Mouse (Mus musculus) 3T3-L1 (cell line): ENCODE data around the gene Usp53.

ENCODE experiments used
- DNase-seq: peaks from one replicate; pipeline ENCODE4 v3.0.0-alpha.2; 2015; ENCODE audit warnings: low read depth, low spot score

Usp53 gene

DNA sequence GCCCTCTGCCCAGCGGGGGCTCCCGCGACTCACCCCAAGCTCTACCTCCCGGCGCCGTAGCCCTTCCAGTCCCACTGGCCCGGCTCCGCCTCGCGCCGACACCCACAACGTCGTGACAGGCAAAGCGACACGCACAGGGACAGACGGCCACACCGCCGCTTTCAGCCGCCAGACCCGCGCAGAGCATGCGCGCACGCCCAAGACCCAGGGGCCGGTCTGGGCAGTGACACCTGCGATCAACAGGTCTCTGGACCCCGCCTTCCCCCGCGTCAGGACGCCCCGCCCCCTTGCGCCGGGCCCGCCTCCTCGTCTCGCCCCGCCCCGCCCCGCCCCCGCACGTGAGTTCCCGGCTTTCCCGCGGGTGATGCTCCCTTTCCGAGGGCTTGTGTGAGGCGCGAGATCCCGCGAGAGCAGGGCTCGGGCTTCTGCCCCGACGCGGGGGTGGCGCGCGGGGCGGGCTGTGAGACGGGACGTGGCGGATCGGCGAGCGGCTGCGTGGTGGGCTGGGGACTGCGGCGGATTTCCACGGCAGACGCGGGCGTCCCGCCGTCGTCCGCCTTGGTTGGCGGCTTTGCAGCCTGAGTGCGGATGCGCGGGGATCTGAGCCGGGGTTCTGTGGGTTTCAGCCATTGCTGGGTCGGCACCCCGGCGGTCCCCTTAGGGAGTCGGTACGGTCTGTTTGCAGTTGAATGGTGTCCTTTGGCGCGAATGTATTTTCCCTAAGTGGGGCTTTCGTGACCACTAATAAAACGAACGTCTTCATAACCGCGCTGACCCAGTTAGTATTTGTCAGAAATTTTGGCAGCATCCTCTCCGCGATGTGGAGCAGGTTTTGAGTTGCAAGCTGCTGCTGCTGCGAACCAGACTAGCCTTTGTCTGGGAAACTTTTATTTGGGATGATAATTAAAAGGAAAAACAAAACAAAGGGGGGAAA is at the start of gene Usp53:
Usp53 (minus strand) TSS at position 262 of the 934 bp plus-strand sequence.
- peak; percentile 90 for DNase-seq

DNA sequence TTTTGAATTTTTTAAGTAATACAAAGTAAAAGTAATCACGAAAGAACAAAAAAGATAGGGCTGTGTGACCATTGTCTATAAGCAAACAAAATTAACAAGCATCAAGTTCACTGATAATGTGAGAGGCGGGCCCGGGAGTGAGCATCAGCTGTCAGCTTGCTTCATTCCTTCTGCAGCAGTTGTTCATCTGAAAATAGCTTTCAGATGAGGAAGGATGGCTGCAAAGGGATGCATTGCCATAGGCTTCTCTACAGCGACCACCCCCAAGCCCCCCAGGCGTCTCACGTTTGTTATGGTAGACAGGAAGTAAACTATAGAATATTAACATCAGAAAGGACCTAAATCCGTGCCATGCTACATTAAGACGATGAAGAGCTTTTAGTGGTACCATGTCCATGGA is 49.5 kb upstream of the Usp53 start:
- no peak for DNase-seq

DNA sequence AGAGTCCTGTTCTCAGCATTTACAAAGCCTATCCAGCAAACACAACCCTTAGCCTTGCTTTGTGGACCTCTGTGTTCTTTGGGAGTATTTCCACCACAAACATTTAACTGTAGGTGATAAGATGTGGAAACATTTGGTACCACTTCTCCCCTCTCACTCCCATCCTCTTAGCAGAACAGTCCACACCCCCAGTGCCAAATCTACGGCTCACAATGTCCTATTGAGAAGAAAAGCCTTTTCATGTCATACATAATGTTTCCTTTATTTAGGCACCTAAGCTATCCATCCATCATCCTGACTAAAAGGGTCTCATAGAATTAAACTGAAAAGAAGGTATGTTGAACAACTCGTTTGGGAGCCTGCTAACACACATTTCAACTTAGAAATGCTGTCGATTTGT is 41.3 kb upstream of the Usp53 start:
- DNase-seq: no peak

DNA sequence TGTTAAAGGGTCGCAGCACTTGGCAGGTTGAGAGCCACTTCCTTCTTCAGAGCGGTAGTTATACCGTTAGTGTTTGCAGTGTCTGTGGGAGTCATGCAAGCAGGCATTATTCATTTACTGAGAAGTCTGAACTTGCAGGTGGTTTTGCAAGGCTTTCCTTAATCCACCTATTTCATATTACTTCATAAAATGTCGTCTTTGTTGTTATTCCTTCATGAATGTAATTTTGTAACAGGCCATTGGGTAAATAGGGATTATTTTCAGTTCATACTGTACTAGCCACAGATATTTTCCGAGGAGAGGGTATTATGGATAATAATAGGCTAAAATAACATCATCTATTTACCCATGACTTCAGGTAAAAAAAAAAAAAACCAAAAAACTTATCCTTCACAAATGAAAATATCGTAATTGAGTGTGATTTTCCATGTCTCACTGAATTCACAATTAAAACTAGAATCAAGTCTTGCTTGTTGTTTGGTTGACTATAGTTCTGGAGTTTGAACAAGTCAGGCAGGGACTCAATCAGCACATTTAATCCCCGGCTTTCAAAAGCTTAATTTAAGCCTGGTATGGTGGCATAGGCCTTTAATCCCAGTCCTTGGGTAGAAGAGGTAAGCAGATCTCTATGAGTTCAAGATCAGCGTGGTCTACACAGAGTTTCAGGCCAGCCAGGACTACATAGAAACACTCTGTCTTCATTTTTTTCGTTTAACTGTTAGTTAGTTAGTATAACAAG is 40.4 kb upstream of the Usp53 start:
- no peak for DNase-seq

DNA sequence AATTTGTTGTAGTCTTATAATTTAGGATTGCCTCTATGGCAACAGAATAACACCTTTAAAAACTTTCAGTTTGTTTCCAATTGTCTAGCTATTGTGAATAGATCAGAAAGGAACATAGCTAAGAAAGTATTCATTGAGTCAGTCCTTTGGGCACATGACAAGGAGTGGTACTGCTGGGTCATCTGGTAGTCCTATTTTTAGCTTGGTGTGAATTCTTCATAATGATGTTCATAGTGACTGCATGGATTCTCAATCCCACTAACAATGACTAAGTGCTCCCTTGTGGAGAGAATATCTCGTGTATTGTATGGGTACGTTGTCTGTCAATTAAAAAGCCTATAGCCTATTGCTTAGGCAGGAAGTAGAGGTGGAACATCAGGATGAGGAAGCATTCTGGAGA is 34.5 kb upstream of the Usp53 start:
- peak; percentile 70 for DNase-seq

DNA sequence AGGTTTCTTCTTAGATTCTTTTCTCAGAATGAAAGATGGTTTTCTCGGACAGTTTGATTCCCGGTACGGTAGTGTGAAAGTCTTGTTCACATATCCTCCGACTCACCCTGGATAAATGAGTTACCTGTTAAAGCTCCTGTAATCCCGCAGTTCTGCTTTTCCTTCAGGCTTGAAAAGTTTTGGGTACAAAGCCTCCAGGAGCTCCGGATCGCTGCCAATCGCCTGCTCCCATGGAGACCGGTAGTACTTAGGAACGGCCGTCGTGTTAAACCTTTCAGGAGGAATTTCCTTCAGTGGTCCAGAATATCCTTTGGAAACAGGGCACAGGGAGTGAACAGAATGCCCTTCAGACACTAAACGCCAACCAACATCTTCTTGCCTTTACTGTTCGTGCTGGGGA is 29.2 kb upstream of the Usp53 start:
- no peak for DNase-seq

DNA sequence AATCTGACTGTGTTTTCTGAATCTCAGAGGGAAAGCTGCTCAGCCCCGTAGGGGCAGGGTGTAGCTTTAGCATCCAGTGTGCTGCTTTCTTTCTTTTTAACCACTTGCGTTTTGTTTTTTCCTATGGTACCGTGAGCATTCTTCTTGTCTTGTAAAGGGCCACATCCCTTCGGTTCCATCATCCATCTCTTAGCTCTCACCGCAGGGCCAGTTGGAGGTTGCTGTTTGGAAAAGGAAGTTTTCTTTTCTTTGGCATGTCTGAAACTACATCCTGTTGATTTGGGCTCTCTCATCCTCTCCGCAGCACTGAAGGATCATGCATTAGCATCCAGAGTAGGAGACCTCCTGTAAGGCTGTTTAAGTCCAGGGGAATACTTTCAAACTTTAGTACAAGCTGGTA is 25.1 kb upstream of the Usp53 start:
- DNase-seq: no peak

DNA sequence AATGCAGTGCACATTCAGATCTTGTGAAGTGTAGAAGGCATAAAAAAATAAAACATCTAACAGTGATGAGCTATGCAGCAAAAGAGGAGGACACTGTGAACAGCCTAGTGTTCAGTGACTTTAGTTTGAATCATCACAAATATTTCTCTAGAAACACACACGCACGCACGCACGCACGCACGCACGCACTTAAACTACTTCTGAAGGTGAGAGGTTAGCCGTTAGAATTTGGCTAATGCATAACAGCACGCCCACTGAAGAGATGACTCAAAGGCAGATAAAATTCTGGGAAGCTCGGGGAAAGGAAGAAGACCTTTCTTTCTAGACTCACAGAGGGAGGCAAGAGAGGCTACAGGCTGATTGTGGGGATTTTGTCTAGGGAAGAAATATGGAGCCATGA is 23.1 kb upstream of the Usp53 start:
- DNase-seq: peak; percentile 47

DNA sequence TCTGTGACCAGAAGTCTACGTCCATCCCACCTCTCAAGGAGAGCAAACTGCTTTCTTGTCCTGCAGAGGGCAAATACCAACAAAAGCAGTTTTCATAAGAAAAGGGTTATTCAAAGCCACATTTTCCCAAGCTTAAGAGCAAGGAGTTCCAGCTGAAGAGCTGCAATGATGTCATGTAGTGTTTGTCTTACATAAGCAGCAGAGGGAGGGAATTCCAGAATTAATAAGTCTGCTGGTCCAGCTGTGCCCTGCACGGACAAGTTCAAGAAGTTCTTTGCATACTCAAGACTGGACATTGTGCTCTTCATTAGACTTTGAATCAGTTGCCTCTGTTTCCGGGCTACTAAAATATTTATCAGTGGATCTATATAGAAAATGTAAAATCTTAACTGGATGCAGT is 16.7 kb upstream of the Usp53 start:
- DNase-seq: no peak

DNA sequence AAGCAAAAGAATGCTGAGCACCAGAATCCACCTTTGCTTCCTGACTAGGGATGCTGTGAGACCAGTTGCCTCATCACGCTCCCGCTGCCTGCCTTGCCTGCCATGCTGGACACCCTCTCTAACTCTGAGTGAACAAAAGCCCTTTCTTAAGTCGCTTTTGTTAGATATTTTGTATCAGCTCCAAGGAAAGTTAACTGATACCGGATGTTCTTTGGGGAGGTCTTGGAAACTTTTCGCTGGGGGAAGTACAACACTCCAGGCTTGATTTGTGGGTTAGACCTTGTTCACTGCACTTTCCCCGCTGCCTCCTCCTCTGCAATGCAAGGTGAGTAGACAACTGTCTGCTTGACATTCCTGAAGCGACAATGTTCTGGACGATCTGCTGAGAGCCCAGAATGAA is 14.2 kb upstream of the Usp53 start:
- no peak for DNase-seq

DNA sequence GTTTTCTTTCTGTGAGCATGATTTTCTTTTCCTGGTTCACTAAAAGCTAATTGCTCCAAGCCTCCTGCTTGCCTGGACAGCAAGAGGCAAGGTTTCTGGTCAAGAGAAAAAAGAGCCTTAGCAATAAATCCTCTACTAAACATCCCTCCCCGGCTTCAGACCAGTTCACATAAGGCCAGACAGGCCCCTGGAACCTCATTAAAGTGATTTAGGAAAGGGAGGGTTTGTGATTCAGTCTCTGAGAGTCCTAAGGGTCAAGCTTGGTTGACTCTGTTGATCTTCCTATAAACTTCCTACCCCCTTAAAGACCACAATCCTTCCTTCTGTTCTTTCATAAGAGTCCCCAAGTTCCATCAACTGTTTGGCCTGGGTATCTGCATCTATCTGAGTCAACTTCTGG is 12.7 kb upstream of the Usp53 start:
- no peak for DNase-seq

DNA sequence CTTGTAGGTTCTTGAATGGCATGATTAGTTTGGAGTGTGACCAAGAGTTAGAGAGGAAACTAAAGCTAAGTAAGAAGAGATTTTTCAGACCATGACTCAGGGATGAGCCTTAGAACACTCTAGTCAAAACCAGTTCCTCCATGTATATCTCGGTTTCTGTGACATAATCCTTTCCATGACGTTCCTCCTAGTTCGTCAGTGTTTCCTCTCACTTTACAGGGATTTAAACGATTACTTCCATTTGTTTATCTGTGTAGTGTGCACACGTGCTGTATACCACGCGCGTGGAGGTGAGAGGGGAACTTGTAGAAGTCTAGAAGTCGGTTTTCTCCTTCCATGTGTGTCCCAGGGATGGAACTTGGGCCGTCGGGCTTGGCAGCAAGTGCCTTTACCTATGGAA is 2.6 kb upstream of the Usp53 start:
- DNase-seq: peak; percentile 20

DNA sequence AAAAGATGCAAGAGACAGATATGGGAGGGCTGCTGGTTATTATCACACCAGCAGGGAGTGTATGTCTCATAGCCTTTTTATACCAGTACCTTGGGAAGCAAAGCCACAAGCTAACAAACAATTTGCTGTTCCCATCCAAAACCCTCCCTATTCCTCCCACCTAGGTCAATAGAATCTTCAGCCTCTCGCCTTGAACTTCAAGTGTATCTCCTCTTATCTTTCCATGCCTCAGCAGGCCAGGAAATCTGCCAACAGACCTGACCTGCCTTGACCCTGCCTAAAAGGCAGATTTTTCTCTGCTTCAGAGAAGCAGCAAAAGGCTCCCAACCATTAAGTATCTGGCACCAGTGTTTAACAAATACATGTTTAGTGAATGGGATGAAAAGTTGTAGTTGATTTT is 2.1 kb upstream of the Usp53 start:
- peak; percentile 32 for DNase-seq

DNA sequence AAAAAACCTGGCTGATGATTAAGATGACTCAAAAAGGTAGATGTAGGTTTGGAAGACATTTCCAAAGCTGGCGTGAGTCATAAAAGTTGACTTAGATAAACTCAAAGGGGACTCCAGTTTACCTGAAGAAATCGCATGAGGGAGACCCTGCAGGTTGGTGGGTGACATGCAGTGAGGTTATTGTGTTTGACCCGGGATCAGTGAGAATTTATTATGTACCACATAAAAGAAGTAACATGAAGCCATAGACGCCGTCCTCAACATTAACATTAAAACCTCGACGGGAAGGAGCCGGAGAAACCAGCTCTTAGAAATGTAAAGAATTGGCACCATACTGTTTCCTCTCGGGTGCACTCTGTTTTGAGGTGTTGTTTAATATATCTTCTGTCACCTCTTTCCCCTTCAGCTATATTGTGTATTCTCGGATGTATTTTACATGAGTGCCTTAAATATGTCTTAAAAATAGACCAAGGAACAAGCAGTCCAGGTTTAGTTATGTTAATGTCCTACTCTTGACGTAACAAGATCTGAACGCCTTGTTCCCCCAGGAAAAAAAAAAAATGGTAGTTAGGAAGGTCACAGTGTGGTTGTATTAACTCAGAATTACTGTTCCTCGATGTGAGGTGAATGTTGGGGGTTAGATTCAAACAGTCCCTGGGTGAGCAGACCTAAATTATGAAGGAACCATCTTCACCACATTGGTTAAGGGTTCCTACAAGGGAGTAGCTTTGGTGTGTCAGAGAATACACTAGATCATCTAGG is 1.1 kb upstream of the Usp53 start:
- peak; percentile 30 for DNase-seq

DNA sequence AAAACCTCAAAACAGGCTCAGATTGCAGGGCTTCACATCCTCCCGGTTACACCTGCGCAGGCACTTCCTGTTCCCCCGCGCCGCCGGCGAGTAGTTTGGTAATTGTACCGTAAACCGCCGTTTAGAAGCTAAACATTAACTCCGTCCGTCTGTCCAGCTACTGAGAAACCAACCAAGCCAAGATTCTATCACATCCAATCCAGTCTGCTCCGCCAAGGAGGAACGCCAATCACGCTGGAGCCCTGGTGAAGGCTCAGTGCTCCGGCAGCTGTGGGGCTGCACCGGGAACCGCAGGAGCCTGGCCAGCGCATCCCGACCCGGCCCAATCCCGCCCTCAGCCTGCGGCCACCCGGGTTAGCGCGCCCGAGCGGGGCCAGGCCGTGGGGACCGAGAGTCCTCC is 461 bp downstream of the Usp53 start:
- DNase-seq: peak; percentile 93

DNA sequence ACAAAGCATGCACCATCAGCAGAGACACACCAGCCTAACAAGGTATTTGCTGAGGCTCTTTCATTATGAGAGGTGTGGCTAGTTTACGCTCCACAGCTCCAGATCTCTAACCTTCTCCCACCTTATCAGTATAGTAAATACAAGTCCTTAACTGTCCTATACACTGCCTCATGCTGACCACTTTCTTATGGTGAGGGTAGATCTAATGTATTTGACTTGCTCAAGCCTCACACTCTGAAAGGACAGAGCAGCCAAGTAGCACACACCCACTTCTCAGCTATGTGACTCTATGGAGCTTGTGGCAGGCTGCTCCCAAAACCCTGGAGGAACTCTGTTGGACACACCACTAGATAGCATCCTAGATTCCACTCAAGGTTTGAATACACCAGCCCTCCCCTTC is 8.3 kb downstream of the Usp53 start:
- no peak for DNase-seq

DNA sequence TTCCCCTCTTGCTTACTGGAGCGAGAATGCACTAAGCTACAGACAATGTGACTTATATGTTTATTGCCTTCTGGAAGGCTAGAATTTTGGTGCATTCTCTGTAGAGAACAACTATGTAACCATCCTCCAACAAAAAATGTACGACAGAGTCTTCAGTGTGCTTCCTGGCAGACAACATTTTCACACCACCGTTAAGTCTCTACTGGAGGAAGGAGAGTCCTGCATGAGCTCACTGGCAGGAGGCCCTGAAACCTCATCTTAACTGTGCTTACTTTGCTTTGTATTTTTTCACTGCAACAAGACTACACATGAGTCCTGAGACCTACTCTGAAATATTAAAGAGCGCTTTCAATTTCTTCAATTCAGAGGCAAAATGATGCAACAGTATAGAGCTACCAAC is 8.9 kb downstream of the Usp53 start:
- DNase-seq: no peak

DNA sequence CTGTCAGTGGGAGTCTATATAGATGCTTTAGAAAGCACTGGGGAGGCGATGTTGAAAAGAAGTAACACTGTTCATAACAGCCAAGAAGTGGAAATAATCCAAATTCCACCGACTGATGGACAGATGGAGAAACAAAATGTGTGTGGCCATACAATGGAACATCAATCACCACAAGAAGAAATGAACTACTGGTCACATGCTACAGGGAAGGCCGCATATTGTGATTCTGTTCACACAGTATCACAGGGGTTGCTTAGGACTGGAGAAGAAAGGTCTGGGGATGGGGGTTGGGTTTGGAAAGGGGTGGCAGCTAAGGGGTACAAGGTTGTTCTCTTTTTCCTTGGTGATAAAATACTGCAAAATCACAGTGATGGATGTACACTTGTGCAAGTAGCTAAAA is 9.5 kb downstream of the Usp53 start:
- DNase-seq: no peak

DNA sequence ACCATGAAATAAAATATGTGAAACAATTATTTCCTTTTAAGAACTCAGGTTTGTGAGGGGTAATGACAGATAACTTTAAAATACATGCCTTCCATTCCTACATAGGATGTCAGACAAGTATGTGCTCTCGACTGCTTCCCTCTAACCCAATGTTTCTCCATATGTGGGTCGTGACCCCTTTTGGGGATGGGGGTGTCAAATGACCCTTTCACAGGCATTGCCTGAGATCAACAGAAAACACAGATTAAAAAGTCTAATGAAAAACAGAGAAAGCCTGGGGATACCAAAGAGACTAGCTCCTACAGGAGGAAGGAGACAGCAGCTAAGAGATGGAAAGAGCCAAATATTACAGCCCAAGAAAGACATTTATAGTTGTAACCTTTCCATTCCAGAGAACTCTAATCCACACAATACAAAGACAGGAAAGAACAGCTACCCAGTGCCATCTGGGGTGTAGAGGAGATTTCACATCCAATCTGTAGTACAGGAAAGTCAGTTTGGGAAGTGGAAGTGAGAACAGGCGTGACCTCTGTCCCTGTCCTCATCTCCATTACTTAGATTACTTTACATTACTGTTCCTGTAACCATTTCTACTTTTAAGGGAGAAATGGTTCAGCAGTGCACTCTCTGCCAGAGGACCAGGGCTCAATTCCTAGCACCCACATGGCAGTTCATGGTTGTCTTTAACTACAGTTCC is 12.0 kb downstream of the Usp53 start:
- DNase-seq: no peak

DNA sequence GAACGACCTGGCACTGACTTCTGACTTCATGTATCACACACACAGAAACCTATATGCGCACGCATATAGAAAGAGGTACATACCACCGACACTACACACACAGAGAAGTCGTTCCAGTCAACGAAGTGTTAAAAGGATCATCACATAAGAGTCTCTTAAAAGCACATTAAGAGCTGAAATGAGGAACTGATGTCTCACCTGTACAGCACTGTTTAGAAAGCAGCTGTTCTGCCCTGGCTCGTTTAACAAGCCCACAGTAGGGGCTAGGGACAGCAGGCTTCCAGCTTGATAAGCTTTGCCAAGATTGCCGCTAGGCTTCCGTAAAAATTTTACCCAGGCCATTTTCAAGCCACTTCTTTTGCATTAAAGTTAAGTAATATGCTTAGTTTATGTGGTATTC is 15.9 kb downstream of the Usp53 start:
- no peak for DNase-seq

DNA sequence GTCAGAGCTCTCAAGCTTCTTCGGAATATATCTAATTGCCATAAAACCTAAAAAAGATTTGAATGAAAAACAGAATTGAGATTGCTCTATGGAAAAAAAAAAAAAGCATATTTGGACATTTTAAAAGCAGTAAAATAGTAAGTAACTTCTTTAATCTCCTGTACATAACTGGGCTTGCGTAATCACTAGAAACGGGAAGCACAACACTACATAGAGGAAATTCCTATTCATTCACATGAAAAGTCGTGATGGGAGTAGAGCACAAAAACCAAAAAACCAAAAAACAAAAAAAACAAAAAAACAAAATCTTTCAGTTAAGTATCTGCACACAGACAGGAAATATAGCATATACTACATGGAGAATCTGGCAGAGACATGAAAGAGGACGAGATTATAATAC is 20.0 kb downstream of the Usp53 start:
- no peak for DNase-seq

DNA sequence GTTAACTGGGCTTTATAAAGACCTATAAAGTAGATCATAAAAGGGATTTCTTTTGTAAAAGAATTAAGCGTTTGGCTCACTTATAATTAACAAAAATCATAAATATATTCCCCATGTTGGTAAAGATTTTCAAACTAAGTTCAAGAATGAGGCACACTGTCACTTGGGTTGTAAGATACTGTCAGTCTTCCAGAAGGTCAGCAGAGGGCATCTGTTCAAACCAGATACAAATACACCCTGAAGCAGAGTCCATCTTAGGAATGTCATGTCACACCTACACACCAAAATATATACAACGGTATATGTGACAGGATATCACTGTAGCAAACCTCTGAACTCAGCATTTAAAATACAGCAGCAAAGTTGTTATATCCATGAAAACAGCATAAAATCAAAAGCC is 34.2 kb downstream of the Usp53 start:
- no peak for DNase-seq
